Mouse (Mus musculus) brain, embryonic 14.5 days (tissue): ENCODE measurements at regions not wholly inside any gene's neighbourhood (a gene's known extent, or its start where the extent isn't known, plus 50 kb on each side); places are given as distances from the start of the nearest gene placed in this dataset.

Experiments
- CTCF ChIP-seq: fragments of 200-500 bp; IDR thresholded peaks from 2 replicates; pipeline ENCODE4 v1.5.1; 2012; ENCODE audit warnings: inconsistent platforms, mild to moderate bottlenecking, moderate library complexity, borderline replicate concordance; ENCODE audit not compliant: insufficient read depth, insufficient read length; ENCODE audit errors: extremely low read depth
- POLR2A ChIP-seq: fragments of 200-500 bp; IDR thresholded peaks from 2 replicates; pipeline ENCODE4 v1.6.1; 2012; ENCODE audit warnings: mild to moderate bottlenecking, inconsistent platforms, borderline replicate concordance; ENCODE audit not compliant: poor library complexity, insufficient read depth, insufficient read length, severe bottlenecking; ENCODE audit errors: extremely low read depth

DNA sequence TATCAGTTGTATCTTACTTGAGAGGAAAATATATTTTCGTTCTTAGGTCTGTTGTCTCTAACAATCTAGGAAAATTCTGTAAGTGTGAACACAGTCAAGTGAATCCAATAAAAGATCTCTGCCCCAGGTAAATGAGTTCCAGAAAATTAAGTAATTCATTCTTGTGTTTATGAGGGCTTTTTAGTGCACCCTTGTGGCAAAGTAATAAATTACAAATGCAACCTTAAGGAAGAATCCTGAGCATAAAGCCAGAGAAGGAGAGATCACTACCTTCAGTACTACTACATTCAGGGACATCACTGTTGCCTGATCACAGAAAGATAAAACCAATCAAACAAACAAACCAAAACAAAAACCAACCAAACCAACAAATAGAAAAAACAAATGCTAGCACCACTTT lies 56.0 kb upstream of the Lama2 start:
- TF ChIP-seq CTCF (0 out of 2 replicates have a peak, but pooled peaks have one; percentile 0), POLR2A (no peak)
